Mouse (Mus musculus): ENCODE data around the gene Msl2. TPM values are rescaled to one million over a fixed set of nuclear protein-coding genes. Genes with fewer than 3 reads are reported as not detected.
A peak's percentile ranks its signal among the peaks of the same experiment; 100 is the strongest.

The Msl2 gene
- polyA plus RNA-seq, 1 experiment = 46.1 TPM

- Histone ChIP-seq H3K36me3 (ENCODE audit: control insufficient read depth, insufficient read depth, low read length, poor library complexity, severe bottlenecking) (peaks cover 2% of the 10 kb centered on the region; the same call in 1 of the 2 replicates), H3K27me3 (ENCODE audit: control insufficient read depth, insufficient read depth, low read length, poor library complexity, severe bottlenecking) (no peaks in the 10 kb centered on the region), H3K27ac (ENCODE audit: insufficient read depth, low read length) (no peak overlapping the region), H3K9ac (ENCODE audit: low read depth, poor library complexity, severe bottlenecking) (peak overlapping the region; percentile 96), H3K4me3 (ENCODE audit: low read depth, low read length) (peak overlapping the region; percentile 84), H3K4me1 (ENCODE audit: control insufficient read depth, insufficient read depth, low read length) (no peaks in the 10 kb centered on the region), H3K9me3 (replicated peaks; ENCODE audit: control insufficient read depth, insufficient read depth, low read length, poor library complexity, severe bottlenecking) (no peaks in the 10 kb centered on the region)
- TF ChIP-seq POLR2A (IDR thresholded peaks at IDR 0.05; ENCODE audit: insufficient read depth, low read length) (no peak), CTCF (IDR thresholded peaks at IDR 0.05; ENCODE audit: low read depth, low read length) (no peak), EP300 (IDR thresholded peaks at IDR 0.05; ENCODE audit: insufficient read depth, low read depth, low read length) (no peak)
Observed at GRCm38 (mm10) chr9:101075694-101076093, 1.8 kb downstream of the Msl2 start.

GRCm38 (mm10) chr9:101076095-101076875 lies 2.4 kb downstream of the Msl2 start:
- no peaks in the 10 kb centered on the region for H3K4me1 ChIP-seq (ENCODE audit: control insufficient read depth, insufficient read depth, low read length)
- peak overlapping the region; percentile 84 for H3K4me3 ChIP-seq (ENCODE audit: low read depth, low read length)
- no peaks in the 10 kb centered on the region for H3K27me3 ChIP-seq (ENCODE audit: control insufficient read depth, insufficient read depth, low read length, poor library complexity, severe bottlenecking)
- no peak for TF ChIP-seq POLR2A (IDR thresholded peaks at IDR 0.05; ENCODE audit: insufficient read depth, low read length)
- TF ChIP-seq CTCF (IDR thresholded peaks at IDR 0.05; ENCODE audit: low read depth, low read length) = no peak
- TF ChIP-seq EP300 (IDR thresholded peaks at IDR 0.05; ENCODE audit: insufficient read depth, low read depth, low read length) = no peak
- H3K27ac ChIP-seq (ENCODE audit: insufficient read depth, low read length) = no peak overlapping the region
- peaks cover 2% of the 10 kb centered on the region; the same call in 1 of the 2 replicates for H3K36me3 ChIP-seq (ENCODE audit: control insufficient read depth, insufficient read depth, low read length, poor library complexity, severe bottlenecking)
- H3K9me3 ChIP-seq (replicated peaks; ENCODE audit: control insufficient read depth, insufficient read depth, low read length, poor library complexity, severe bottlenecking) = no peaks in the 10 kb centered on the region
- peak overlapping the region; percentile 96 for H3K9ac ChIP-seq (ENCODE audit: low read depth, poor library complexity, severe bottlenecking)

- no peak for TF ChIP-seq EP300 (IDR thresholded peaks at IDR 0.05; ENCODE audit: insufficient read depth, low read depth, low read length)
- no peak for TF ChIP-seq POLR2A (IDR thresholded peaks at IDR 0.05; ENCODE audit: insufficient read depth, low read length)
- TF ChIP-seq CTCF (IDR thresholded peaks at IDR 0.05; ENCODE audit: low read depth, low read length) = no peak
- H3K9me3 ChIP-seq (replicated peaks; ENCODE audit: control insufficient read depth, insufficient read depth, low read length, poor library complexity, severe bottlenecking) = no peaks in the 10 kb centered on the region
- H3K27ac ChIP-seq (ENCODE audit: insufficient read depth, low read length) = no peak overlapping the region
- peaks cover 1% of the 10 kb centered on the region for H3K4me1 ChIP-seq (ENCODE audit: control insufficient read depth, insufficient read depth, low read length)
- peak overlapping the region; percentile 30 for H3K4me3 ChIP-seq (ENCODE audit: low read depth, low read length)
- H3K9ac ChIP-seq (ENCODE audit: low read depth, poor library complexity, severe bottlenecking) = peak overlapping the region; percentile 96
- peaks cover 2% of the 10 kb centered on the region; the same call in 1 of the 2 replicates for H3K36me3 ChIP-seq (ENCODE audit: control insufficient read depth, insufficient read depth, low read length, poor library complexity, severe bottlenecking)
- H3K27me3 ChIP-seq (ENCODE audit: control insufficient read depth, insufficient read depth, low read length, poor library complexity, severe bottlenecking) = no peaks in the 10 kb centered on the region
Observed at GRCm38 (mm10) chr9:101077486-101077885, 3.6 kb downstream of the Msl2 start.

- peaks cover 1% of the 10 kb centered on the region for H3K4me1 ChIP-seq (ENCODE audit: control insufficient read depth, insufficient read depth, low read length)
- 0 out of 2 replicates have a peak overlapping the region, but pooled peaks have one; percentile 28 for H3K4me3 ChIP-seq (ENCODE audit: low read depth, low read length)
- 0 out of 2 replicates have a peak overlapping the region, but pooled peaks have one; percentile 8 for H3K9ac ChIP-seq (ENCODE audit: low read depth, poor library complexity, severe bottlenecking)
- peaks cover 2% of the 10 kb centered on the region; the same call in 1 of the 2 replicates for H3K36me3 ChIP-seq (ENCODE audit: control insufficient read depth, insufficient read depth, low read length, poor library complexity, severe bottlenecking)
- no peak for TF ChIP-seq POLR2A (IDR thresholded peaks at IDR 0.05; ENCODE audit: insufficient read depth, low read length)
- no peak for TF ChIP-seq CTCF (IDR thresholded peaks at IDR 0.05; ENCODE audit: low read depth, low read length)
- no peak overlapping the region for H3K27ac ChIP-seq (ENCODE audit: insufficient read depth, low read length)
- H3K9me3 ChIP-seq (replicated peaks; ENCODE audit: control insufficient read depth, insufficient read depth, low read length, poor library complexity, severe bottlenecking) = no peaks in the 10 kb centered on the region
- no peaks in the 10 kb centered on the region for H3K27me3 ChIP-seq (ENCODE audit: control insufficient read depth, insufficient read depth, low read length, poor library complexity, severe bottlenecking)
Observed at GRCm38 (mm10) chr9:101078579-101078978, 4.7 kb downstream of the Msl2 start.

- H3K4me3 ChIP-seq (ENCODE audit: low read depth, low read length) = no peak overlapping the region
Observed at GRCm38 (mm10) chr9:101080046-101080685, 6.3 kb downstream of the Msl2 start.

More at GRCm38 (mm10) chr9:101080046-101080685, 6.3 kb downstream of the Msl2 start:
- H3K4me1 ChIP-seq (ENCODE audit: control insufficient read depth, insufficient read depth, low read length) = peaks cover 1% of the 10 kb centered on the region
- TF ChIP-seq CTCF (IDR thresholded peaks at IDR 0.05; ENCODE audit: low read depth, low read length) = no peak
- no peak for TF ChIP-seq POLR2A (IDR thresholded peaks at IDR 0.05; ENCODE audit: insufficient read depth, low read length)
- TF ChIP-seq EP300 (IDR thresholded peaks at IDR 0.05; ENCODE audit: insufficient read depth, low read depth, low read length) = no peak
- H3K27me3 ChIP-seq (ENCODE audit: control insufficient read depth, insufficient read depth, low read length, poor library complexity, severe bottlenecking) = no peaks in the 10 kb centered on the region
- H3K36me3 ChIP-seq (ENCODE audit: control insufficient read depth, insufficient read depth, low read length, poor library complexity, severe bottlenecking) = peaks cover 2% of the 10 kb centered on the region; the same call in 1 of the 2 replicates
- H3K9me3 ChIP-seq (replicated peaks; ENCODE audit: control insufficient read depth, insufficient read depth, low read length, poor library complexity, severe bottlenecking) = no peaks in the 10 kb centered on the region
- no peak overlapping the region for H3K9ac ChIP-seq (ENCODE audit: low read depth, poor library complexity, severe bottlenecking)
- no peak overlapping the region for H3K27ac ChIP-seq (ENCODE audit: insufficient read depth, low read length)
